Mouse (Mus musculus): ENCODE data around the gene Fbxw9. TPM values are rescaled to one million over a fixed set of nuclear protein-coding genes. Genes with fewer than 3 reads are reported as not detected.

Fbxw9 gene
- polyA plus RNA-seq, 1 experiment from 2014 or later = 18.8 TPM

DNA sequence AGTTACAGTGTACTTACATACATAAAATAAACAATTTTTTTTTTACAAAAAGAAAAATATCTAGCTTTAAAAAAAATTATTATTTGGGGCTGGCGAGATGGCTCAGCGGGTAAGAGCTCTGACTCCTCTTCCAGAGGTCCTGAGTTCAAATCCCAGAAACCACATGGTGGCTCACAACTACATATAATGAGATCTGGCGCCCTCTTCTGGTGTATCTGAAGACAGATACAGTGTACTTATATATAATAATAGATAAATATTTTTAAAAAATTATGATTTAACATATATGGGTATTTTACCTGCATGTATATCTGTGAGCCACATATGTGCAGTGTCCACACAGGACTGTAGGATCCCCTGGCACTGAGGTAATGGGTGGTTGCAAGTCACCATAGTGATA, 26.4 kb downstream of the Fbxw9 start:
- WGBS = 79% methylated on average over 3 of the region's 3 CpGs
- Histone ChIP-seq H3K27ac (ENCODE audit: poor library complexity, severe bottlenecking) (no peak overlapping the region), H3K4me2 (no peak overlapping the region), H3K4me1 (replicated peaks) (peaks cover 27% of the 10 kb centered on the region), H3K27me3 (replicated peaks) (no peaks in the 10 kb centered on the region), H3K9ac (no peak overlapping the region), H3K36me3 (peaks cover 45% of the 10 kb centered on the region), H3K4me3 (no peak overlapping the region), H3K9me3 (replicated peaks) (no peaks in the 10 kb centered on the region)
- ATAC-seq (ENCODE audit: insufficient number of reproducible peaks, low FRiP score) = no peak

GRCm38 (mm10) chr8:85088771-85089170, 28.9 kb downstream of the Fbxw9 start:
- Histone ChIP-seq H3K27me3 (replicated peaks) (no peaks in the 10 kb centered on the region), H3K36me3 (peaks cover 53% of the 10 kb centered on the region), H3K27ac (ENCODE audit: poor library complexity, severe bottlenecking) (no peak overlapping the region), H3K9me3 (replicated peaks) (no peaks in the 10 kb centered on the region), H3K4me1 (replicated peaks) (peaks cover 6% of the 10 kb centered on the region), H3K4me2 (no peak overlapping the region), H3K4me3 (no peak overlapping the region), H3K9ac (no peak overlapping the region)
- no peak for ATAC-seq (ENCODE audit: insufficient number of reproducible peaks, low FRiP score)
- 70% methylated on average over 2 of the region's 2 CpGs for WGBS

GRCm38 (mm10) chr8:85090856-85091255, 31.0 kb downstream of the Fbxw9 start:
- no peak for ATAC-seq (ENCODE audit: insufficient number of reproducible peaks, low FRiP score)
- Histone ChIP-seq H3K4me1 (replicated peaks) (no peaks in the 10 kb centered on the region), H3K36me3 (peaks cover 64% of the 10 kb centered on the region), H3K4me3 (no peak overlapping the region), H3K4me2 (no peak overlapping the region), H3K9me3 (replicated peaks) (no peaks in the 10 kb centered on the region), H3K27me3 (replicated peaks) (no peaks in the 10 kb centered on the region), H3K9ac (no peak overlapping the region), H3K27ac (ENCODE audit: poor library complexity, severe bottlenecking) (no peak overlapping the region)
- 85% methylated on average over 11 of the region's 11 CpGs for WGBS

- 27% methylated on average over 21 of the region's 21 CpGs for WGBS
- H3K9ac ChIP-seq = no peak overlapping the region
- H3K4me2 ChIP-seq = no peak overlapping the region
- no peaks in the 10 kb centered on the region for H3K9me3 ChIP-seq (replicated peaks)
- H3K36me3 ChIP-seq = peaks cover 71% of the 10 kb centered on the region
- ATAC-seq (ENCODE audit: insufficient number of reproducible peaks, low FRiP score) = no peak
- no peaks in the 10 kb centered on the region for H3K4me1 ChIP-seq (replicated peaks)
- H3K4me3 ChIP-seq = no peak overlapping the region
- no peak overlapping the region for H3K27ac ChIP-seq (ENCODE audit: poor library complexity, severe bottlenecking)
- H3K27me3 ChIP-seq (replicated peaks) = no peaks in the 10 kb centered on the region
Measured at GRCm38 (mm10) chr8:85091526-85092090, 31.8 kb downstream of the Fbxw9 start.

DNA sequence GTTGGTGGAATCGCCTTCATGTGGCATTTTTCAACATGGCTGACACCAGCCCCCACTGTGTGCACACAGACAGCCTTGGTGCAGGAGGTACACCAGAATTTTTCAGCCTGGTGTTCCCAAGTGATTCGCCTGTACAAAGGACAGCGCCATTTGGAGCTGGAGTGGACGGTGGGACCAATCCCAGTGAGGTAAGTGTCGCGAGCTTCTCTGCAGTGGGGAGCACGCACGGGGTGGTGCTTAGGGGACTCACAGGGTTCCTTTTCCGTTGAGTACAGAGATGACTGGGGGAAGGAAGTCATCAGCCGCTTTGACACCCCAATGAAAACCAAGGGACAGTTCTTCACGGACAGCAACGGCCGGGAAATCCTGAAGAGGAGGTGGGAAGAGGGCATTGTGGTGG, 35.2 kb downstream of the Fbxw9 start:
- Histone ChIP-seq H3K4me2 (no peak overlapping the region), H3K4me3 (no peak overlapping the region), H3K9ac (no peak overlapping the region), H3K4me1 (replicated peaks) (no peaks in the 10 kb centered on the region), H3K36me3 (peaks cover 60% of the 10 kb centered on the region), H3K27ac (ENCODE audit: poor library complexity, severe bottlenecking) (no peak overlapping the region), H3K27me3 (replicated peaks) (no peaks in the 10 kb centered on the region), H3K9me3 (replicated peaks) (no peaks in the 10 kb centered on the region)
- ATAC-seq (ENCODE audit: insufficient number of reproducible peaks, low FRiP score) = no peak
- WGBS = 83% methylated on average over 13 of the region's 13 CpGs

DNA sequence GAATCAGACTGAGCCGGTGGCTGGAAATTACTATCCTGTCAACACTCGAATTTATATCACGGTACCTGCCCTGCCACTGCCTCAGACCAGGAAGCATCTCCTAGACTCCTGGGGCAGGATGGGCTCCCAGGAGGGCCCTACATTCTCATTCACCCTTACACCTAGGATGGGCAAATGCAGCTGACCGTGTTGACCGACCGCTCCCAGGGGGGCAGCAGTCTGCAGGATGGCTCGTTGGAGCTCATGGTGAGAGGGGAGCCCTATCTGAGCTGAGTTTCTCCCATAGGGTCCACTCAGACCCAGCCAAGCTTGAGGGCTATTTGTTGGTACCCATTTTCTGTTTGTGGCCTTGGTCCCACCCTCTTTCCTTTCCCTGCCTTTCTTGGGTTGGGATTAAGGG, 35.7 kb downstream of the Fbxw9 start:
- Histone ChIP-seq H3K27ac (ENCODE audit: poor library complexity, severe bottlenecking) (no peak overlapping the region), H3K36me3 (peaks cover 60% of the 10 kb centered on the region), H3K27me3 (replicated peaks) (no peaks in the 10 kb centered on the region), H3K4me3 (no peak overlapping the region), H3K4me1 (replicated peaks) (no peaks in the 10 kb centered on the region), H3K4me2 (no peak overlapping the region), H3K9ac (no peak overlapping the region), H3K9me3 (replicated peaks) (no peaks in the 10 kb centered on the region)
- ATAC-seq (ENCODE audit: insufficient number of reproducible peaks, low FRiP score) = no peak
- WGBS = 86% methylated on average over 7 of the region's 7 CpGs

DNA sequence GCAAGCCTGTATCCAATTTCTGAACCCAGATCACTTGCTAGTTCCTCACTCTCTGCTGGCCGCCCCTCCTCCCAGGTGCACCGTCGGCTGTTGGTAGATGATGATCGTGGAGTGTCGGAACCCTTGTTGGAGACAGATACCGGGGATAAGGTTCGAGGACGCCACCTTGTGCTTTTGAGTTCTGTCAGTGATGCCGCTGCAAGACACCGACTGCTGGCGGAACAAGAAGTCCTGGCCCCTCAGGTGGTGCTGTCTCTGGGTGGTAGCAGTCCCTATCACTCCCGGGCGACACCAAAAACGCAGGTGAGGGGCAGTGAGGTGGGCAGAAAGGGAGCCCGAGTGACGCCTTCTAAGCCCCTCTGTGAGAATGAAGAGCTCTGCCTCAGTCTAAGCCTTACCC, 36.3 kb downstream of the Fbxw9 start:
- H3K4me2 ChIP-seq = no peak overlapping the region
- WGBS = 88% methylated on average over 16 of the region's 16 CpGs
- H3K27me3 ChIP-seq (replicated peaks) = no peaks in the 10 kb centered on the region
- no peak for ATAC-seq (ENCODE audit: insufficient number of reproducible peaks, low FRiP score)
- no peak overlapping the region for H3K4me3 ChIP-seq
- H3K9me3 ChIP-seq (replicated peaks) = peaks cover 2% of the 10 kb centered on the region; the same call in 1 of the 2 replicates
- no peak overlapping the region for H3K27ac ChIP-seq (ENCODE audit: poor library complexity, severe bottlenecking)
- H3K36me3 ChIP-seq = peaks cover 54% of the 10 kb centered on the region
- no peaks in the 10 kb centered on the region for H3K4me1 ChIP-seq (replicated peaks)
- no peak overlapping the region for H3K9ac ChIP-seq

- no peak overlapping the region for H3K27ac ChIP-seq (ENCODE audit: poor library complexity, severe bottlenecking)
- peaks cover 6% of the 10 kb centered on the region; the same call in 1 of the 2 replicates for H3K9me3 ChIP-seq (replicated peaks)
- WGBS = 76% methylated on average over 4 of the region's 4 CpGs
- H3K36me3 ChIP-seq = peaks cover 51% of the 10 kb centered on the region
- no peak overlapping the region for H3K9ac ChIP-seq
- no peaks in the 10 kb centered on the region for H3K4me1 ChIP-seq (replicated peaks)
- no peak for ATAC-seq (ENCODE audit: insufficient number of reproducible peaks, low FRiP score)
- H3K27me3 ChIP-seq (replicated peaks) = no peaks in the 10 kb centered on the region
- H3K4me2 ChIP-seq = no peak overlapping the region
- no peak overlapping the region for H3K4me3 ChIP-seq
Measured at GRCm38 (mm10) chr8:85096850-85097249, 37.0 kb downstream of the Fbxw9 start.

GRCm38 (mm10) chr8:85100076-85100665, 40.3 kb downstream of the Fbxw9 start:
- Histone ChIP-seq H3K27me3 (replicated peaks) (no peaks in the 10 kb centered on the region), H3K4me2 (no peak overlapping the region), H3K27ac (ENCODE audit: poor library complexity, severe bottlenecking) (no peak overlapping the region), H3K4me1 (replicated peaks) (no peaks in the 10 kb centered on the region), H3K9me3 (replicated peaks) (peaks cover 14% of the 10 kb centered on the region; the same call in 1 of the 2 replicates), H3K9ac (no peak overlapping the region), H3K4me3 (no peak overlapping the region), H3K36me3 (peaks cover 32% of the 10 kb centered on the region)
- no peak for ATAC-seq (ENCODE audit: insufficient number of reproducible peaks, low FRiP score)
- WGBS = 79% methylated on average over 4 of the region's 4 CpGs

GRCm38 (mm10) chr8:85113241-85113640, 53.4 kb downstream of the Fbxw9 start:
- WGBS = 88% methylated on average over 10 of the region's 10 CpGs
- ATAC-seq (ENCODE audit: insufficient number of reproducible peaks, low FRiP score) = no peak
- no peaks in the 10 kb centered on the region for H3K27me3 ChIP-seq (replicated peaks)
- H3K9ac ChIP-seq = no peak overlapping the region
- peaks cover 25% of the 10 kb centered on the region for H3K36me3 ChIP-seq
- H3K4me1 ChIP-seq (replicated peaks) = no peaks in the 10 kb centered on the region
- H3K27ac ChIP-seq (ENCODE audit: poor library complexity, severe bottlenecking) = no peak overlapping the region
- no peak overlapping the region for H3K4me3 ChIP-seq
- H3K4me2 ChIP-seq = no peak overlapping the region
- peaks cover 12% of the 10 kb centered on the region for H3K9me3 ChIP-seq (replicated peaks)

- Histone ChIP-seq H3K27me3 (replicated peaks) (no peaks in the 10 kb centered on the region), H3K27ac (ENCODE audit: poor library complexity, severe bottlenecking) (no peak overlapping the region), H3K4me2 (no peak overlapping the region), H3K4me1 (replicated peaks) (peaks cover 6% of the 10 kb centered on the region), H3K36me3 (peaks cover 13% of the 10 kb centered on the region), H3K4me3 (no peak overlapping the region), H3K9me3 (replicated peaks) (peaks cover 2% of the 10 kb centered on the region), H3K9ac (no peak overlapping the region)
- WGBS = 72% methylated on average over 4 of the region's 4 CpGs
- ATAC-seq (ENCODE audit: insufficient number of reproducible peaks, low FRiP score) = no peak
Measured at GRCm38 (mm10) chr8:85115501-85115900, 55.6 kb downstream of the Fbxw9 start.
